In the genomic region with DNA sequence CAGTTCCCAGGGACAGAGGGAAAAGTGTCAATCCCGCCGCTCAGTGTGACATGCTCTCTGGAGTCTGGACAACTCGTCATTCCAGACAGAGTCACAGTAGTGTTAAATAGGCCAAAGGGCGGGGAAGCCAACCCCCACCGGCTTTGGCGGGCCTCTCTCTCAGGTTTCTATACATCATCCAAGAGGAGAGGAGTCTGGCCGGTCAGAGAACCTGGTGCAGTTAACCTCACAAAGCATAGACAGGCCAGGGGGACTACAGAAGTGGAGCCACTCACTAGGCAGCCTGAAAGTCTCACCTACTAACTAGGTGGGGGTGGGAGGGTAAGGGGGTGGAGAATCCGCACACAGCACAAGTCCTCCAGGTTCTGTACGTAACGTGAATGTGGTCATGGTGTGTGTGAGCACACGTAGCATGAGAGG, we compare ENCODE assay signal across 8 mouse cellular contexts.
DNase-seq lines count a peak whose midpoint lies in the region; ATAC-seq and TF ChIP-seq lines count a peak whose summit lies in the region.

No protein-coding gene starts in this region.

- no peak overlapping the region for H3K27ac ChIP-seq in spleen, adult 2 months (ENCODE audit: insufficient read depth, low read length)
- no peak overlapping the region for H3K27ac ChIP-seq in forebrain, embryonic 14.5 days (ENCODE audit: low read depth, low read length)
- H3K27ac ChIP-seq in left cerebral cortex, adult 2 months = no peak overlapping the region

- H3K4me1 ChIP-seq in spleen, adult 2 months (ENCODE audit: control insufficient read depth, insufficient read depth, insufficient read length) = no peaks in the 10 kb centered on the region
- H3K4me1 ChIP-seq in forebrain, embryonic 14.5 days (ENCODE audit: control insufficient read depth, insufficient read depth, low read length) = peaks cover 12% of the 10 kb centered on the region

- H3K9me3 ChIP-seq in forebrain, embryonic 14.5 days (replicated peaks; ENCODE audit: control insufficient read depth, low read length) = no peaks in the 10 kb centered on the region

- peak; percentile 35 for ATAC-seq in forebrain, embryonic 14.5 days

- WGBS in spleen, adult 2 months = 74% methylated on average over 11 of the region's 11 CpGs
- WGBS in forebrain, embryonic 14.5 days = 3% methylated on average over 11 of the region's 11 CpGs

- H3K4me2 ChIP-seq in forebrain, embryonic 14.5 days (ENCODE audit: low read length) = peak overlapping the region; percentile 79

- intact Hi-C loops in left cerebral cortex, adult 2 months (cut with DNase I) = no loop called here

- DNase-seq in spleen, adult 2 months (ENCODE audit: low read depth in 1 of 2, low spot score in 2 of 2) = no peak
- no peak for DNase-seq in spleen, postnatal 10 days (ENCODE audit: low spot score in 2 of 2)
- peak; percentile 6 for DNase-seq in forebrain, embryonic 14.5 days (ENCODE audit: low spot score)
- peak; percentile 27 for DNase-seq in kidney, adult 11 months
- peak; percentile 52 for DNase-seq in lung, postnatal 10 days
- no peak for DNase-seq in urinary bladder, postnatal 14 days (ENCODE audit: low spot score)
- no peak for DNase-seq in left cerebral cortex, adult 8-10 months (ENCODE audit: low spot score in 2 of 2)
- no peak for DNase-seq in left cerebral cortex, adult 2 months (ENCODE audit: extremely low spot score in 1 of 2, low spot score in 2 of 2)

- H3K9ac ChIP-seq in forebrain, embryonic 14.5 days (ENCODE audit: low read length) = peak overlapping the region; percentile 52

- TF ChIP-seq POLR2A in spleen, adult 2 months (IDR thresholded peaks at IDR 0.05; ENCODE audit: low read depth, low read length) = no peak

- no peak for TF ChIP-seq CTCF in spleen, adult 2 months (IDR thresholded peaks at IDR 0.05; ENCODE audit: extremely low read depth, insufficient read depth, insufficient read length, insufficient replicate concordance)
- TF ChIP-seq CTCF in left cerebral cortex, adult 2 months (IDR thresholded peaks at IDR 0.05) = no peak

- H3K27me3 ChIP-seq in spleen, adult 2 months (ENCODE audit: control insufficient read depth, insufficient read depth, low read length) = 0 out of 2 replicates have a peak, but pooled peaks cover 3% of the 10 kb centered on the region
- H3K27me3 ChIP-seq in forebrain, embryonic 14.5 days (replicated peaks; ENCODE audit: control insufficient read depth, insufficient read depth, low read length) = no peaks in the 10 kb centered on the region

- no peaks in the 10 kb centered on the region for H3K36me3 ChIP-seq in spleen, adult 2 months (ENCODE audit: control insufficient read depth, insufficient read depth, low read length)
- no peaks in the 10 kb centered on the region for H3K36me3 ChIP-seq in forebrain, embryonic 14.5 days (ENCODE audit: control insufficient read depth, insufficient read depth, low read length)

- H3K4me3 ChIP-seq in spleen, adult 2 months (ENCODE audit: extremely low read depth, insufficient read depth, insufficient read length) = peak overlapping the region; percentile 45; the same call in 1 of the 2 replicates
- H3K4me3 ChIP-seq in forebrain, embryonic 14.5 days (ENCODE audit: low read depth, low read length) = peak overlapping the region; percentile 60
- no peak overlapping the region for H3K4me3 ChIP-seq in left cerebral cortex, adult 2 months

Comparison
In these comparisons a context has a peak if more than half of its experiments do, and no peak if none do; other contexts are left out.
1. DNase-seq: peak in forebrain, embryonic 14.5 days (single experiment), kidney, adult 11 months (single experiment) and lung, postnatal 10 days (single experiment); none in spleen, adult 2 months (0 of 2), spleen, postnatal 10 days (0 of 2), urinary bladder, postnatal 14 days (single experiment), left cerebral cortex, adult 8-10 months (0 of 2) and left cerebral cortex, adult 2 months (0 of 2).